Mouse (Mus musculus) lung, embryonic 14.5 days (tissue): Measurements from ENCODE around the gene Matn4. TPM values are rescaled to one million over a fixed set of nuclear protein-coding genes. Genes with fewer than 3 reads are reported as not detected.

Source experiments
- ATAC-seq: fragments of 200-750 bp; cut with Nextera tagmentation; 2 replicates; pipeline ENCODE4 v1.8.0; 2017; ENCODE audit warnings: mild to moderate bottlenecking, moderate TSS enrichment, moderate library complexity; ENCODE audit not compliant: insufficient read depth
- DNase-seq: peaks from one replicate; pipeline ENCODE4 v3.0.0-alpha.2; 2015
- H3K27ac ChIP-seq: fragments of 300-500 bp; sonication (generic); 2 replicates; pipeline ENCODE4 v1.5.1; 2014; ENCODE audit warnings: low read depth, mild to moderate bottlenecking, moderate library complexity
- H3K27me3 ChIP-seq: fragments of 300-500 bp; sonication (generic); 2 replicates; pipeline ENCODE4 v1.6.1; 2014; ENCODE audit warnings: low read length, control low read depth; ENCODE audit not compliant: insufficient read depth
- H3K36me3 ChIP-seq: fragments of 300-500 bp; sonication (generic); 2 replicates; pipeline ENCODE4 v1.6.1; 2014; ENCODE audit warnings: control low read depth; ENCODE audit not compliant: insufficient read depth
- H3K4me1 ChIP-seq: fragments of 300-500 bp; sonication (generic); 2 replicates; pipeline ENCODE4 v1.6.1; 2014; ENCODE audit warnings: antibody characterized with exemption, control low read depth; ENCODE audit not compliant: insufficient read depth
- H3K4me2 ChIP-seq: fragments of 300-500 bp; sonication (generic); 2 replicates; pipeline ENCODE4 v1.6.1; 2014; ENCODE audit warnings: mild to moderate bottlenecking
- H3K4me3 ChIP-seq: fragments of 300-500 bp; sonication (generic); 2 replicates; pipeline ENCODE4 v1.5.1; 2014; ENCODE audit warnings: low read depth, low read length
- H3K9ac ChIP-seq: fragments of 300-500 bp; sonication (generic); 2 replicates; pipeline ENCODE4 v1.6.1; 2014
- H3K9me3 ChIP-seq: fragments of 300-500 bp; sonication (generic); 2 replicates; pipeline ENCODE4 v1.6.1; 2016; ENCODE audit warnings: low read depth, low read length, control low read depth
- CTCF ChIP-seq: IDR thresholded peaks from 2 replicates; pipeline ENCODE4 v1.5.1; 2016; ENCODE audit warnings: antibody characterized with exemption, low read depth
- WGBS: fragments of 180-500 bp; shearing (Covaris S2); extraction: QIAGEN DNeasy Blood & Tissue Kit; methylation state at CpG from one replicate; pipeline ENCODE4 v1.1.7; 2014; 5-methylcytosine and 5-hydroxymethylcytosine counted together
- polyA plus RNA-seq: library from polyadenylated mRNA; unstranded; fragments of >200 nt; fragmentation: Nextera tagmentation; extraction: Ambion mirVana; gene quantifications from 2 replicates; pipeline ENCODE4 v1.2.1, GENCODE M21; 2014

Matn4 gene
- polyA plus RNA-seq, 1 experiment from 2014 or later = 6.7 TPM

DNA sequence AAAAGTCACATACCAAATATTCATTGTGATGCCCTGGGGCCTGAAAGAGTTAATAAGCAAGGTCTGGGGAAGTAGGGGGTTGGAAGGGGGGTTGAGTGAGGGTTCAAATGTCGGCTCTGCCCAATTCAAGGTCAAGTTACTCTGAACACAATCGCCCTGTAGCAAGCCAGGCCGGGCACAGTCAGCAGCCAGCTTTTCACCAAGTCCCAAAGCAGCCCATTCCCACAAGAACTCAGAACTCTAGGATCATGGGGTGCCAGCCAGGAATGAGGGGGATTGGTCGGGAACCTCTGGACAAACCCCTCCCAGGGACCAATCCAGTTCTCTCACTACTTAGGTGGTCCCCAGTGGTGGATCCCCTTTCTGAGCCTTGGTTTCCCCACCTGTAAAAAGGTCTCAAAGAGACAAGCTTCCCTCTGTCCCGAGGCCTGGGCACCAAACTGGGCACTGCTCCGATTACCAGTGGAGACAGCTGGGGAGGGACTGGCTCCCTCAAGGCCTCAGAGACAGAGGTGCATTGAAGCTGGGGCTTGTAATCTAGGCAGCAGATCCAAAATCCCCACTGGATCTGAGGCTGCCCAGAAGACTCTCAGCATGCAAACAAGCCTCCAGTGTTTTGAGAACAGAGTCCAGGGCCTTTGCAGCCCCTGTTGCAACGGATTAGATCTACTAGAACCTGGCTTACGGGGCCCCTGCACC, 31.4 kb upstream of the Matn4 start:
- WGBS = 21% methylated on average over 8 of the region's 8 CpGs
- H3K27ac ChIP-seq = peak overlapping the region; percentile 4; the same call in 1 of the 2 replicates
- no peak overlapping the region for H3K4me3 ChIP-seq
- no peaks in the 10 kb centered on the region for H3K27me3 ChIP-seq
- TF ChIP-seq CTCF = no peak
- H3K36me3 ChIP-seq = no peaks in the 10 kb centered on the region
- DNase-seq = no peak
- no peak overlapping the region; the same call in 1 of the 2 replicates for H3K9ac ChIP-seq
- ATAC-seq = no peak
- H3K4me2 ChIP-seq = 0 out of 2 replicates have a peak overlapping the region, but pooled peaks have one; percentile 10
- H3K9me3 ChIP-seq = no peaks in the 10 kb centered on the region
- peaks cover 59% of the 10 kb centered on the region for H3K4me1 ChIP-seq

DNA sequence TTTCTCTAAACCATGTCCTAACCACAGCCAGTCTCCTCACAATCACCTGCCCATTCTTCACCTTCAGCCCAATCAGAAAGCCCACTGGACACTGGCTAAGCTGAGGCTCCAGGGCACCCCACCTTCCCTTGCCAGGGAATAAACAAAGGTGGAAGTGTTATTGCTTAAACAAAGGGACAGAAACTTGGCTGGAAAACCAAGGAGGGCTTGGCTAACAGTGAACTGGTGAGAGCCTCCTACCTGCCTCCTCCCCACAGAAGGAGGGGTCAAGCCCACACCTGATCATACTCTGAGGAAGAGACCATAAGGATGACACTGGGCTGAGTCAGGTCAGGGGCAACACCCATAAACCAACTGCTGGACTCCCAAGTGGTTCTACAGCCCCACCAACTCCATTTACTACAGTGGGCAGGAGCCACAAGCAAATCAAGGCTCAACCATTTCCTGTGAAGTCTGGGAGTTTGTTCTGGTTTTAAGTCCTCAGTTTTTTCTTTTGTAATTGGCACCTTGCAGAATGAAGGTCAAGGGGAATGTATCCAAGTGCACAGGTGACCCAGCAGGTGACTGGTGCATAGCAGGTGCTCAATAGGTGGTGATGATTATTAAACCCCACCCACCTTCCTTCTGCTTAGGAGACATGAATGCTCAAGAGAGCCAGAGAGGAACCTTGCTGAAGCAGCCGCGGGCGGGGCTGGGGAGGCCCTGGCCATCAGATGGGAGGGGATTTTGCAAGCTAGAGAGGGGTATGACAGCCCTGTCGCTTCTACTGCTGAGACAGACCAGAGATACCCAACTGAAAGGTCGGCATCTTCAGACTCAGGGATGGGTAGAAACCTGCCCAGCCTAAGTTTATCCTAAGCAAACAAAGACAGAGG, 30.5 kb upstream of the Matn4 start:
- WGBS = 31% methylated on average over 5 of the region's 5 CpGs
- H3K4me2 ChIP-seq = no peak overlapping the region
- no peaks in the 10 kb centered on the region for H3K9me3 ChIP-seq
- H3K4me3 ChIP-seq = no peak overlapping the region
- no peak for TF ChIP-seq CTCF
- peak overlapping the region; percentile 42; the same call in 1 of the 2 replicates for H3K27ac ChIP-seq
- H3K9ac ChIP-seq = no peak overlapping the region
- DNase-seq = no peak
- no peak for ATAC-seq
- no peaks in the 10 kb centered on the region for H3K36me3 ChIP-seq
- H3K27me3 ChIP-seq = no peaks in the 10 kb centered on the region
- peaks cover 66% of the 10 kb centered on the region for H3K4me1 ChIP-seq

DNA sequence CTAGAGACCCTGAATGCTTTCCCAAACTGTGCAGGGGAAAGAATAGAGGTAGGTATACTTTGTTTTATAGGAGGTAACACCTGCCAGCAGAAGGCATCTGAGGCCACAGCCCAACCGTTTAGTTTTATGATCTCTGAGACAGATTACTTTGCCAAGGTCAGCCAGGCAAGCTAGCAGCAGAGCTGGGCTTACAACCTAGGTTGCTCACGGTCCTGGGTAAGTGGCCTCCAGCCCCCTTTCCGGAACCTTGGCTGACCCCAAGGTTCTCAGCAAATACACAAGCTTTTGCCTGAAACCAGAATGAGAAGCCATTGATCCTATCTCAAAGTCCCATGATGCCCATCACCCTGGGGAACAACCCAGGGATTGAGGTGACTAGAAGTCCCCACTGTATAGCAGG, 29.7 kb upstream of the Matn4 start:
- Histone ChIP-seq H3K9me3 (no peaks in the 10 kb centered on the region), H3K36me3 (no peaks in the 10 kb centered on the region), H3K9ac (no peak overlapping the region), H3K4me2 (no peak overlapping the region), H3K4me3 (no peak overlapping the region), H3K27ac (no peak overlapping the region), H3K27me3 (no peaks in the 10 kb centered on the region), H3K4me1 (peaks cover 64% of the 10 kb centered on the region)
- no peak for DNase-seq
- ATAC-seq = no peak
- TF ChIP-seq CTCF = no peak
- WGBS = 39% methylated on average over 3 of the region's 3 CpGs

DNA sequence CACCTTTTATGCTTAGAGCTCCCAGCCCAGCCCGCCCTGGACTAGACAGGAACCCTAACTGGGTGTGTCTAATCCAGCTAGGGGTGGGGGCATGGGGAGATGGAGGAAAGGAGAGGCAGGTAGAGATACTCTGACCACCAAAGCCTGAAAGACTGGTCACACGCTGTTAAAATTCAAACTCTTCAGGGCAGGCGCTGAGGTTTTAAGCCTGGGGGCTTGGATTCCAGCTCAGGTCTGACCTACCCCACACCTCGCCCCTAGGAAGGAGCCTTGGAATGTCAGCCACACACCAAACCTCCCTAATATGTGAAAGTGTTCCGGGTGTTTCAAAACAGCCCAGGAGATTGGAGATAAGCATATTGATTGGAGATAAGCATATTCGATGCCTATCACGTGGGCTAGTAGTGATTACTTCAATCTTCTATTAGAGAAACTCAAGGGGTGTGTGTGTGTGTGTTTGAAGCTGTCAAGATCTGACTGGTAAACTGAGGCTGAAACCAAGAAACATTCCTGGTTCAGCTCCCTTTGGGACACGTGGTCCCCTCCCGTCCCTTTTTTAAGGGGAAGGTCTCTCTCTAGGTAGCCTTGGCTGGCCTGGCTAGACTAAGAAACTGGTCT, 28.4 kb upstream of the Matn4 start:
- Histone ChIP-seq H3K27me3 (no peaks in the 10 kb centered on the region), H3K4me2 (peak overlapping the region; percentile 36), H3K4me3 (no peak overlapping the region), H3K9ac (no peak overlapping the region), H3K4me1 (peaks cover 51% of the 10 kb centered on the region), H3K36me3 (peaks cover 10% of the 10 kb centered on the region; the same call in 1 of the 2 replicates), H3K9me3 (no peaks in the 10 kb centered on the region), H3K27ac (peak overlapping the region; percentile 51; the same call in 1 of the 2 replicates)
- ATAC-seq (no peak), DNase-seq (no peak)
- 65% methylated on average over 9 of the region's 9 CpGs for WGBS
- no peak for TF ChIP-seq CTCF

DNA sequence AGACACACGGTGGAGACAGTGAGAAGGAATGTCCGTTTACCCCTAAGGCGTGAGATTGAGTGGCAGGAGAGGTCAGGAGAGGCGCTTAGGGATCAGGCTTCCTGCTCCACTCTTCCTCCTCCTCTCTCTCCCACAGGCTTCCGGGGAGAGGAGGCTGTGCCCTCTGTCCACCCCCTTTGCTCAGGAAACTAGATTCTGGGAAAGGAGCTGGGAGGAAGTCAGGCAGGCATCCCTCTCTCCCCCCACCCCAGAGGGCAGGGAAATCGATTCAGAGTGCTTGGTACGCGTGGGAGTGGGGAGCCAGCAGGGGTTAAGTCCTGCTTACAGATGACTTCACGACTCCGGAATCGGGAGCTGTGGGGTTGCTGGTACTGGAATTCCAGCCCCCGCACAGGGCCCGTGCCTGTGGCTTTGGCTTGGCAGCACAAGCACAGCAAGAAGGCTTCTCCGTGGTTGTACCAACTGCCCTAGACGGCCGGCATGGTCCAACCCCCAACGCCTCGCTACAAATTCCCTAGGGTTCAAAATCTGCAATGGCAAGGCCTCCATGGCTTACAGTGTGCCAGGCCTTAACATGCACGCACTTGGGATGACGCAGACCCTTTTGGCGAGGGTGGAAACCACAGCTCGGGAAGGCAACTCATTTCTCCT, 27.7 kb upstream of the Matn4 start:
- Histone ChIP-seq H3K27me3 (no peaks in the 10 kb centered on the region), H3K9me3 (no peaks in the 10 kb centered on the region), H3K4me3 (no peak overlapping the region), H3K27ac (peak overlapping the region; percentile 51), H3K9ac (peak overlapping the region; percentile 26; the same call in 1 of the 2 replicates), H3K36me3 (peaks cover 17% of the 10 kb centered on the region; the same call in 1 of the 2 replicates), H3K4me1 (peaks cover 49% of the 10 kb centered on the region), H3K4me2 (peak overlapping the region; percentile 36)
- peak; percentile 51 for DNase-seq
- TF ChIP-seq CTCF = no peak
- ATAC-seq = no peak
- WGBS = 20% methylated on average over 22 of the region's 22 CpGs

DNA sequence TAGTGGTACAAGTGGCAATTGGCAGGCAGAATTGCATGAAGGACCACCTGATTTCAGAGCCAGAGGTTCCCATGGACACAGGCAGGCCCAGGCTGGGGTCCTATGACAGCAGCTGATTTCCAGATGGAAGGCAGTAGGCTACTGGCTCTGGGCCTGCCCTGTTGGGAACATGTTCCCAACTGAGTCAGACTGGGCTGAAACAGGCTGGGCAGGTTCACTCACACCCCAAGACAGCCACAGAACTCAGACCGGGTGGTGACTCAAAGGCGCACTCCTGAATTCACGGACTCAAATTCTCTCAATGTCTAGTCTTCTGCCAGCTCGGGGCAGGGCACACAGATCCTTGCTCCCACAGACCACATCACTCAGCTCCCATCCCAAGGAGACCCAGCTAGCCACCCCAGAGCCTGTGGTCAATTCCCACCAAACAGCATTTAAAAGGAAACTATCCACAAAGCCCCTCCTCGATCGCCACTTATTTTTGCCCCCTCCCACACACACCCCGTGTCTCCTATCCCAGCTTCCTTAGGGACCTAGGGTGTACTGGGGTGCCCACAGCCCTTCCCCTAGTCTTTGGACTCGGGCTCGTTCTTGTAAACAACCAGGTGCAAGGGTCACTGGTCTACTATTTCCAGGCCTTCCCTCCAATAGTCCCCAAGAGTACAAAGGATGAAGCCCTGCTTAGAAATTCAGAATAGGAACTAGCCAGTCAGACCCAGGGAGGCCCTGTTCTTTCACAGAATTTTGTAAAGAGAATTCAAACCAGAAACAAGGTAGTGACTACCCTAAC, 26.9 kb upstream of the Matn4 start:
- peak; percentile 58 for DNase-seq
- no peak overlapping the region; the same call in 1 of the 2 replicates for H3K4me2 ChIP-seq

More for the DNA sequence above, 26.9 kb upstream of the Matn4 start:
- 37% methylated on average over 9 of the region's 9 CpGs for WGBS
- no peak for TF ChIP-seq CTCF
- Histone ChIP-seq H3K9ac (no peak overlapping the region), H3K9me3 (no peaks in the 10 kb centered on the region), H3K27me3 (no peaks in the 10 kb centered on the region), H3K36me3 (peaks cover 23% of the 10 kb centered on the region), H3K4me3 (no peak overlapping the region), H3K4me1 (peaks cover 42% of the 10 kb centered on the region), H3K27ac (peak overlapping the region; percentile 51)
- ATAC-seq = peak; percentile 33; the same call in 1 of the 2 replicates
